Mouse (Mus musculus) thymus, adult 2 months (tissue): ENCODE measurements around the gene Olfr638.

Source experiments
- CTCF ChIP-seq: fragments of 200-500 bp; IDR thresholded peaks from 2 replicates; pipeline ENCODE4 v1.5.1; 2012; ENCODE audit warnings: mild to moderate bottlenecking, control low read depth, low read length, moderate library complexity, borderline replicate concordance; ENCODE audit not compliant: control insufficient read depth, poor library complexity, insufficient read depth; ENCODE audit errors: extremely low read depth
- POLR2A ChIP-seq: fragments of 200-500 bp; IDR thresholded peaks from 2 replicates; pipeline ENCODE4 v1.6.1; 2012; ENCODE audit warnings: mild to moderate bottlenecking, low read length, control low read depth, moderate library complexity; ENCODE audit not compliant: control insufficient read depth, poor library complexity, insufficient read depth; ENCODE audit errors: extremely low read depth

DNA sequence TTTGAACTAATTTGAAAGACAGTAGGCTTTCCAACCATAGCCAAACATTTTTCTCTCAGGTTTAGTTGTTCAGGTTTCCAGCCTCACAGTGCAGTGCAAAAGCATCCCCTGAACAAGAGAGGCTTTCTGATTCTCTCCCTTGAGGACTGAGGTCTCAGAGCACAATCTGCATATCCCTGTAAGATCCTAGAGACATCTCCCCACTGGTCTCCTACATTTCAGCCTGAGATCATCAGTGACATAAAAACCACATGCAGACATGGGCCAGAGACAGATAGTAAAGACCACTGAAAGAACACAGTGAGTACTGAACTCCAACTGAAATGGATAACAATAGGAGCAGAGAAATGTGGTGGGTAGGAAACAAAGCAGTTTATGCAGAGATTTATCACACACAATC, at the start of gene Olfr638:
- TF ChIP-seq CTCF (no peak), POLR2A (no peak)
